In the genomic region with DNA sequence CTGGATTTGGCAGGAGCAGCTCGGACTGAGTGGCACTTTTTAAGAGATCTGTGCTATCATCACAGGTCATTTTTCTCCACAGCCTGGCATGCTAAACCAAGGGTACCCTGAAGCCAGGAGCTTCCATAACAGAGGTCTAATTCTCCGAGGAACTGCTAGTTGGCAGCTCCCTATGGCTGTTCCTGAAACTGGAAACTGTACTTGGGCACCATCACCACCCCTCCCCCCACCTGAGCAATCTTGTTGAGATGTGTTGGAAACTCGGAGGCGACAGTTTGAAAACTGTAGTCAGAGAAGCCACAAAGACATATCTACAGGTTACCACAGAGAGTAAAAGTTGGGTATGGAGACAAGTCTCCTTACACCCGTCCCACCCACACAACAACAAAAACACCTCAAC, we compare ENCODE assay signal across 12 mouse cellular contexts.
DNase-seq lines count a peak whose midpoint lies in the region; ATAC-seq and TF ChIP-seq lines count a peak whose summit lies in the region.
"Had no signal": no experiment of that assay in that cellular context is flagged by ENCODE, and none has a peak within 500 bp of the region (broad histone marks: within the 10 kb centered on the region; RNA-seq: fewer than 3 reads in every experiment).

No protein-coding gene starts in this region.

- peak overlapping the region; percentile 33; the same call in 1 of the 2 replicates for H3K27ac ChIP-seq in forebrain, embryonic 15.5 days (replicated peaks)
- no peak overlapping the region for H3K27ac ChIP-seq in forebrain, embryonic 11.5 days (ENCODE audit: low read depth, low read length)
- no peak overlapping the region for H3K27ac ChIP-seq in kidney, embryonic 16.5 days (ENCODE audit: low read length)
- no peak overlapping the region for H3K27ac ChIP-seq in kidney, adult 2 months (ENCODE audit: insufficient read depth, low read depth, low read length)
- H3K27ac ChIP-seq: liver, embryonic 14.5 days; midbrain, embryonic 10.5 days; neural tube, embryonic 13.5 days had no signal

- TF ChIP-seq CTCF in kidney, adult 2 months (conservative IDR thresholded peaks at IDR 0.05; ENCODE audit: insufficient read depth, insufficient read length, low read depth, low read length), result no peak

- DNase-seq in forebrain, embryonic 11.5 days (ENCODE audit: low spot score), result no peak
- DNase-seq in kidney, adult 2 months, result no peak
- peak; percentile 14 for DNase-seq in MN1 (ENCODE audit: low spot score)
- peak; percentile 14 to 19 for DNase-seq in thymus, adult 18-20 months
- no peak for DNase-seq in yolk sac, embryonic 10.5 days (ENCODE audit: low spot score)
- DNase-seq in ovary, postnatal 10 days (ENCODE audit: low spot score), result no peak
- DNase-seq: kidney, adult 11 months had no signal

- H3K4me2 ChIP-seq in forebrain, embryonic 15.5 days (replicated peaks), result peak overlapping the region; percentile 13; the same call in 1 of the 2 replicates
- H3K4me2 ChIP-seq in forebrain, embryonic 11.5 days (ENCODE audit: low read depth, low read length, severe bottlenecking), result no peak overlapping the region
- peak overlapping the region; percentile 10; the same call in 1 of the 2 replicates for H3K4me2 ChIP-seq in kidney, embryonic 16.5 days (replicated peaks; ENCODE audit: low read depth, low read length)
- H3K4me2 ChIP-seq: neural tube, embryonic 13.5 days had no signal

- TF ChIP-seq POLR2A in kidney, adult 2 months (IDR thresholded peaks at IDR 0.05; ENCODE audit: low read depth, low read length), result no peak

- H3K9ac ChIP-seq in forebrain, embryonic 15.5 days (replicated peaks), result no peak overlapping the region
- H3K9ac ChIP-seq in forebrain, embryonic 11.5 days (ENCODE audit: low read length), result no peak overlapping the region
- H3K9ac ChIP-seq in kidney, embryonic 16.5 days (replicated peaks; ENCODE audit: low read length), result no peak overlapping the region
- H3K9ac ChIP-seq: liver, embryonic 14.5 days; neural tube, embryonic 13.5 days had no signal

- ATAC-seq in forebrain, embryonic 15.5 days (replicated peaks), result no peak
- no peak for ATAC-seq in forebrain, embryonic 11.5 days (replicated peaks; ENCODE audit: low FRiP score)
- ATAC-seq in kidney, embryonic 16.5 days (ENCODE audit: low FRiP score, low TSS enrichment), result no peak

- H3K9me3 ChIP-seq in forebrain, embryonic 15.5 days, result no peaks in the 10 kb centered on the region
- H3K9me3 ChIP-seq in forebrain, embryonic 11.5 days (ENCODE audit: control insufficient read depth, low read length), result no peaks in the 10 kb centered on the region
- H3K9me3 ChIP-seq in kidney, embryonic 16.5 days (ENCODE audit: low read length), result no peaks in the 10 kb centered on the region
- H3K9me3 ChIP-seq: midbrain, embryonic 10.5 days; neural tube, embryonic 13.5 days had no signal

- H3K4me1 ChIP-seq in forebrain, embryonic 15.5 days, result peaks cover 12% of the 10 kb centered on the region
- no peaks in the 10 kb centered on the region for H3K4me1 ChIP-seq in forebrain, embryonic 11.5 days (replicated peaks; ENCODE audit: control insufficient read depth, insufficient read depth, low read length)
- H3K4me1 ChIP-seq in kidney, embryonic 16.5 days (ENCODE audit: insufficient read depth, low read length), result peaks cover 7% of the 10 kb centered on the region
- no peaks in the 10 kb centered on the region for H3K4me1 ChIP-seq in kidney, adult 2 months (ENCODE audit: control insufficient read depth, insufficient read depth, low read length)
- H3K4me1 ChIP-seq: midbrain, embryonic 10.5 days had no signal

- H3K27me3 ChIP-seq in forebrain, embryonic 15.5 days, result no peaks in the 10 kb centered on the region
- no peaks in the 10 kb centered on the region for H3K27me3 ChIP-seq in forebrain, embryonic 11.5 days (ENCODE audit: control insufficient read depth, insufficient read depth, low read length)
- no peaks in the 10 kb centered on the region for H3K27me3 ChIP-seq in kidney, embryonic 16.5 days (ENCODE audit: insufficient read depth, low read length)
- no peaks in the 10 kb centered on the region for H3K27me3 ChIP-seq in kidney, adult 2 months (replicated peaks; ENCODE audit: control insufficient read depth, insufficient read depth, low read length)
- H3K27me3 ChIP-seq: neural tube, embryonic 13.5 days had no signal

- H3K36me3 ChIP-seq in forebrain, embryonic 15.5 days, result no peaks in the 10 kb centered on the region
- H3K36me3 ChIP-seq in forebrain, embryonic 11.5 days (ENCODE audit: control insufficient read depth, insufficient read depth, low read length), result no peaks in the 10 kb centered on the region
- H3K36me3 ChIP-seq in kidney, embryonic 16.5 days (ENCODE audit: insufficient read depth, low read length), result no peaks in the 10 kb centered on the region
- H3K36me3 ChIP-seq in kidney, adult 2 months (ENCODE audit: control insufficient read depth, insufficient read depth, low read length), result no peaks in the 10 kb centered on the region
- H3K36me3 ChIP-seq: midbrain, embryonic 10.5 days; neural tube, embryonic 13.5 days had no signal

- H3K4me3 ChIP-seq in forebrain, embryonic 15.5 days, result no peak overlapping the region
- no peak overlapping the region for H3K4me3 ChIP-seq in forebrain, embryonic 11.5 days (ENCODE audit: low read depth, low read length)
- no peak overlapping the region for H3K4me3 ChIP-seq in kidney, embryonic 16.5 days (ENCODE audit: low read length)
- no peak overlapping the region for H3K4me3 ChIP-seq in kidney, adult 2 months (ENCODE audit: insufficient read depth, low read depth, low read length)
- H3K4me3 ChIP-seq: midbrain, embryonic 10.5 days; neural tube, embryonic 13.5 days had no signal

- WGBS in forebrain, embryonic 15.5 days, result 75% methylated on average over 5 of the region's 5 CpGs
- WGBS in forebrain, embryonic 11.5 days, result 74% methylated on average over 5 of the region's 5 CpGs
- 74% methylated on average over 5 of the region's 5 CpGs for WGBS in kidney, embryonic 16.5 days
- 68% methylated on average over 5 of the region's 5 CpGs for WGBS in kidney, adult 2 months

Comparison
In these comparisons a context has a peak if more than half of its experiments do, and no peak if none do; other contexts are left out.
1. DNase-seq: peak in MN1 (single experiment) and thymus, adult 18-20 months (2 of 2); none in forebrain, embryonic 11.5 days (single experiment), kidney, adult 2 months (single experiment), yolk sac, embryonic 10.5 days (single experiment) and ovary, postnatal 10 days (single experiment).